Mouse (Mus musculus): ENCODE data around the gene Ccdc110.

The Ccdc110 gene

GRCm38 (mm10) chr8:45986665-45987064 is 52.2 kb downstream of the Ccdc110 start:
- DNase-seq, result no peak

DNA sequence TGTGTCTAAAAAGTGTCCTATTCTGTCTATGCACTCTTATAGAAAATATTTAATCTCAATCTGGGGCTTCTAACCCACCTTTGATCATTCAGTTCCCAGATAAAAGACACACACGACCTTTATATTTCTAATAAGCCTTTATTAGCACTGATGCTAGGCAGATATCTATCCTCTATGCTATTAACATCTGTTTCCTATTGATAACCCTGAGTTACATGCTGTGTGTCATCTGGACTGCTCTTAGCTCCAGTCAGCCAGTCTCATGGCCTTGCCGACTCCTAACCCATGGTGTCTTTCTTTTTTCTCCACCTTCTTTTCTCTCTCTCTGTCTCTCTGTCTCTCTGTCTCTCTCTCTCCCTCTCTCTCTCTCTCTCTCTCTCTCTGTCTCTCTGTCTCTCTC is 53.8 kb downstream of the Ccdc110 start:
- no peak for DNase-seq

GRCm38 (mm10) chr8:45990631-45991310 is 56.4 kb downstream of the Ccdc110 start:
- DNase-seq, result no peak
